Comparison of ENCODE assay signal across 9 mouse cellular contexts in the genomic region with DNA sequence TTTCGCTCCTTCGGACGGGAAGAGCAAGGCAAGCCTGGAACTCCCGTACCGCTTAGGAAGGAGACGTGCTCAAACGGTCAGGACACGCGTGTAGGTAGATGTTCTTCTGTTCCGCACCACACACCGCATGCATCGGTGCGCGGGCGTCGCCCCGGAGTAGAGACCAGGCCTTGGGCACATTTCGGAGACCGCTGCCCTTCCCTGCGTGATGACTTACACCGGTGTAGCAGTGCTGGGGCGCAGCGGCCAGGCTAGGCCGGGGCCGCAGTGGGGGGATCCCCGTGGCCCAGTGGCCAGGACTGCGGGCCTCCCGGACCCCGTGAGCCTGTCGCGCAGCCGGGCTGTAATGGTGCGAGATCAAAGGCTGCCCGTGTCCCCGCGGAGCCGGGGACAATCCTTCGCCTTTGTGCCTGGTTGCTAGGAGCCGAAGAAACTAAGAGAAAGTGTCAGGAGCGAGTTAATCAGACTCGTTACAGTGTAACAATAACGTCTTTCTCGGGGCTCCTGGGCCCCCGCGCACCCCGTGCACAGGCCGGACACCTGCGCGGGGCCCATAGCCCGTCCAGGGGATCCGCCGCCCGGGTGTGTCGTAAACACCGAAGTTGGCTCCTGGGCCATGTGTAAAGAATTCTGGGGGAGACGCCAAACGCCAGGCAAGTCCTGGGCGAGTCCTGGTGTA. TPM values are rescaled to one million over a fixed set of nuclear protein-coding genes. Genes with fewer than 3 reads are reported as not detected.
DNase-seq lines count a peak whose midpoint lies in the region; ATAC-seq lines count a peak whose summit lies in the region.
"Had no signal": no experiment of that assay in that cellular context is flagged by ENCODE, and none has a peak within 500 bp of the region (broad histone marks: within the 10 kb centered on the region; RNA-seq: fewer than 3 reads in every experiment).

No protein-coding gene starts in this region.

- H3K27me3 ChIP-seq in forebrain, embryonic 14.5 days (replicated peaks; ENCODE audit: control insufficient read depth, insufficient read depth, low read length), result peaks cover 18% of the 10 kb centered on the region; the same call in 1 of the 2 replicates
- H3K27me3 ChIP-seq in kidney, embryonic 14.5 days (ENCODE audit: control insufficient read depth, insufficient read depth, low read length), result peaks cover 22% of the 10 kb centered on the region
- peaks cover 37% of the 10 kb centered on the region for H3K27me3 ChIP-seq in liver, embryonic 16.5 days (ENCODE audit: control insufficient read depth, insufficient read depth, low read depth, low read length)
- H3K27me3 ChIP-seq in splenic B cell, adult 2 months (ENCODE audit: control insufficient read depth, insufficient read depth, low read length, poor library complexity, severe bottlenecking), result no peaks in the 10 kb centered on the region
- H3K27me3 ChIP-seq: CH12.LX had no signal

- no peaks in the 10 kb centered on the region for H3K9me3 ChIP-seq in forebrain, embryonic 14.5 days (replicated peaks; ENCODE audit: control insufficient read depth, low read length)
- H3K9me3 ChIP-seq in kidney, embryonic 14.5 days (ENCODE audit: control insufficient read depth, low read length), result no peaks in the 10 kb centered on the region
- no peaks in the 10 kb centered on the region for H3K9me3 ChIP-seq in liver, embryonic 16.5 days (replicated peaks; ENCODE audit: control insufficient read depth, low read length)

- H3K9ac ChIP-seq in forebrain, embryonic 14.5 days (ENCODE audit: low read length), result peak overlapping the region; percentile 56
- peak overlapping the region; percentile 46; the same call in 1 of the 2 replicates for H3K9ac ChIP-seq in kidney, embryonic 14.5 days (ENCODE audit: low read depth, low read length)
- no peak overlapping the region for H3K9ac ChIP-seq in liver, embryonic 16.5 days (ENCODE audit: low read depth, low read length)

- H3K36me3 ChIP-seq in forebrain, embryonic 14.5 days (ENCODE audit: control insufficient read depth, insufficient read depth, low read length), result no peaks in the 10 kb centered on the region
- H3K36me3 ChIP-seq in kidney, embryonic 14.5 days (ENCODE audit: control insufficient read depth, insufficient read depth, low read length), result no peaks in the 10 kb centered on the region
- no peaks in the 10 kb centered on the region for H3K36me3 ChIP-seq in liver, embryonic 16.5 days (ENCODE audit: control insufficient read depth, insufficient read depth)
- H3K36me3 ChIP-seq in splenic B cell, adult 2 months (ENCODE audit: control insufficient read depth, insufficient read depth, low read length, poor library complexity, severe bottlenecking), result no peaks in the 10 kb centered on the region

- H3K27ac ChIP-seq in forebrain, embryonic 14.5 days (ENCODE audit: low read depth, low read length), result peak overlapping the region; percentile 41
- no peak overlapping the region for H3K27ac ChIP-seq in kidney, embryonic 14.5 days (ENCODE audit: low read depth, low read length)
- H3K27ac ChIP-seq in liver, embryonic 16.5 days (ENCODE audit: low read length), result no peak overlapping the region

- peak overlapping the region; percentile 69 for H3K4me2 ChIP-seq in forebrain, embryonic 14.5 days (ENCODE audit: low read length)
- peak overlapping the region; percentile 83 for H3K4me2 ChIP-seq in kidney, embryonic 14.5 days (replicated peaks; ENCODE audit: low read depth, low read length)
- peak overlapping the region; percentile 50 for H3K4me2 ChIP-seq in liver, embryonic 16.5 days (ENCODE audit: low read depth, low read length)

- peaks cover 15% of the 10 kb centered on the region; the same call in 1 of the 2 replicates for H3K4me1 ChIP-seq in forebrain, embryonic 14.5 days (ENCODE audit: control insufficient read depth, insufficient read depth, low read length)
- H3K4me1 ChIP-seq in kidney, embryonic 14.5 days (ENCODE audit: control insufficient read depth, insufficient read depth, low read length), result peaks cover 10% of the 10 kb centered on the region
- H3K4me1 ChIP-seq in liver, embryonic 16.5 days (ENCODE audit: control insufficient read depth, low read depth, low read length), result no peaks in the 10 kb centered on the region

- WGBS in forebrain, embryonic 14.5 days, result under 1% methylated on average over 58 of the region's 58 CpGs
- WGBS in kidney, embryonic 14.5 days, result 1% methylated on average over 58 of the region's 58 CpGs
- WGBS in liver, embryonic 16.5 days (ENCODE audit: insufficient replicate concordance), result 3% methylated on average over 58 of the region's 58 CpGs

- intact Hi-C loops in heart, postnatal 25 days (cut with DNase I), result loop anchor here (2.0 kb wide), 1 partner anchor 82 kb away; no protein-coding TSS in a partner anchor

- ATAC-seq in forebrain, embryonic 14.5 days, result peak; percentile 74
- ATAC-seq in kidney, embryonic 14.5 days (ENCODE audit: low FRiP score, low TSS enrichment), result peak; percentile 72; the same call in 1 of the 2 replicates
- no peak for ATAC-seq in liver, embryonic 16.5 days (ENCODE audit: low read depth)
- no peak for ATAC-seq in erythroblast, adult 5-6 weeks (replicated peaks; ENCODE audit: low FRiP score, poor library complexity, severe bottlenecking)

- H3K4me3 ChIP-seq in forebrain, embryonic 14.5 days (ENCODE audit: low read depth, low read length), result peak overlapping the region; percentile 26
- H3K4me3 ChIP-seq in kidney, embryonic 14.5 days (ENCODE audit: low read length), result peak overlapping the region; percentile 44
- H3K4me3 ChIP-seq in liver, embryonic 16.5 days (ENCODE audit: low read depth, low read length), result peak overlapping the region; percentile 32

- peak; percentile 2 to 18 for DNase-seq in heart, adult 18-20 months
- no peak for DNase-seq in heart, postnatal 25 days (ENCODE audit: low spot score)
- peak; percentile 2 to 5 for DNase-seq in adrenal gland, postnatal 36 days
- peak; percentile 65 for DNase-seq in forebrain, embryonic 14.5 days (ENCODE audit: low spot score)
- peak; percentile 4 for DNase-seq in splenic B cell, adult 2 months (ENCODE audit: low read depth, low spot score)

RNA-seq across cellular contexts. Expression of gene Gm5089, which starts 44.2 kb away (rescaled TPM):
- total RNA-seq in heart, adult 18-20 months (2021), result not detected
- not detected for total RNA-seq in heart, postnatal 25 days (2021)
- not detected for total RNA-seq in adrenal gland, postnatal 36 days (2021)
- 0.25 and 0.33 TPM in 2 replicates for polyA plus RNA-seq in forebrain, embryonic 14.5 days (2014; fragmentation: Nextera tagmentation; extraction: Ambion mirVana)
- not detected in 2 replicates for polyA plus RNA-seq in kidney, embryonic 14.5 days (2014; fragmentation: Nextera tagmentation; extraction: Ambion mirVana)
- not detected in 2 replicates for polyA plus RNA-seq in liver, embryonic 16.5 days (2015; fragmentation: Nextera tagmentation; extraction: Ambion mirVana)
- not detected in 2 replicates for total RNA-seq in erythroblast, adult 5-6 weeks (2015; ENCODE audit: low replicate concordance)
- not detected in 2 replicates for total RNA-seq in erythroblast, adult 5-6 weeks (2017; ENCODE audit: low replicate concordance)
- total RNA-seq: CH12.LX had no signal

RNA-seq across cellular contexts. Expression of gene Zic5, which starts 58.8 kb away (rescaled TPM):
- total RNA-seq in heart, adult 18-20 months (2021), result not detected
- not detected for total RNA-seq in heart, postnatal 25 days (2021)
- total RNA-seq in adrenal gland, postnatal 36 days (2021), result not detected
- polyA plus RNA-seq in forebrain, embryonic 14.5 days (2014; fragmentation: Nextera tagmentation; extraction: Ambion mirVana), result 9.5 and 10.9 TPM in 2 replicates
- polyA plus RNA-seq in kidney, embryonic 14.5 days (2014; fragmentation: Nextera tagmentation; extraction: Ambion mirVana), result 0.07 and 0.10 TPM in 2 replicates
- not detected in 2 replicates for polyA plus RNA-seq in liver, embryonic 16.5 days (2015; fragmentation: Nextera tagmentation; extraction: Ambion mirVana)
- total RNA-seq in erythroblast, adult 5-6 weeks (2015; ENCODE audit: low replicate concordance), result not detected in 2 replicates
- not detected in 2 replicates for total RNA-seq in erythroblast, adult 5-6 weeks (2017; ENCODE audit: low replicate concordance)

Comparison
In these comparisons a context has a peak if more than half of its experiments do, and no peak if none do; other contexts are left out.
1. ATAC-seq: peak in forebrain, embryonic 14.5 days (single experiment) and kidney, embryonic 14.5 days (single experiment); none in liver, embryonic 16.5 days (single experiment) and erythroblast, adult 5-6 weeks (single experiment).
2. Peak in every context shown above with its lines, with median percentiles within 50 percentile points of each other: H3K4me2 ChIP-seq and H3K4me3 ChIP-seq.